Mouse (Mus musculus): ENCODE data around the gene Ccdc151. TPM values are rescaled to one million over a fixed set of nuclear protein-coding genes. Genes with fewer than 3 reads are reported as not detected.

Gene Ccdc151
- total RNA-seq, 2 experiments from 2014 or later: not detected

GRCm38 (mm10) chr9:21955570-21956281 lies 46.7 kb downstream of the Ccdc151 start, which contains the start of gene Swsap1:
Swsap1 (plus strand) TSS chr9:21955755.
- peak; percentile 99 for DNase-seq

DNA sequence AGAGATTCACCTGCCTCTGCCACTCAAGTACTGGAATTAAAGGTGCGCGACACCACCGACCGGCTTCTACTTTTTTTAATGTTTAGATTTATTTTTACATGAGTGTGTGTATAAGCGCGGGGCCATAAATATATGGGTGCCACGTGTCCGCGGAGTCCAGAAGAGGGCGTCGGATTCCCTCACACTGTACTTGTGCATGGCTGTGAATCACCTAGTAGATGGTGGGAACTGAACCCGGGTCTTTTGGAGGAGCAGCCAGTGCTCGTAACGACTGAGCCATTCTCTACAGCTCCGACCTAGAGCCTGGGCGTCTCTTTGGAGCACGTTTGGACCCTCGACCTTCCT lies 47.2 kb downstream of the Ccdc151 start:
- DNase-seq: no peak

- no peak for DNase-seq
Observed at GRCm38 (mm10) chr9:21954635-21955034, 47.8 kb downstream of the Ccdc151 start.

DNA sequence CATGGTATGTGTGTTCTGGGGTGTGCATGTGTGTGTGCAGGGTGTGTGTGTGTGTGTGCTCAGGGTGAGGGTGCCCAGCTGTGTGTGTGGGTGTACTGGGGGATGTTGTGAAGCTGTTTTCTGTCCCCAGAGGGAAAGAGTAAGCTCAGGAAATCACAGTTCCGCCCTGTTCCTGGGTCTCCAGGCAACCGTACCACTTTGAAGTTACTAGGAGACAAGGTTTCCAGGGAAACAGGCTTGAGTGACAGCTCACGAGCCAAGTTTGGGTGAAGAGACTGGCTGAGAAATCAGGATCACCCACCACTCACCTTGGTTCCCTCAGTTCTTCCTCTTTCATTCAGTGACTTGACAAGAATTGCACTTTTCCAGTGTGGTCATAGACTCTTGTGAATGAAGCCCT lies 48.8 kb downstream of the Ccdc151 start:
- no peak for DNase-seq

- no peak for DNase-seq
Observed at GRCm38 (mm10) chr9:21951977-21952376, 50.5 kb downstream of the Ccdc151 start.

DNA sequence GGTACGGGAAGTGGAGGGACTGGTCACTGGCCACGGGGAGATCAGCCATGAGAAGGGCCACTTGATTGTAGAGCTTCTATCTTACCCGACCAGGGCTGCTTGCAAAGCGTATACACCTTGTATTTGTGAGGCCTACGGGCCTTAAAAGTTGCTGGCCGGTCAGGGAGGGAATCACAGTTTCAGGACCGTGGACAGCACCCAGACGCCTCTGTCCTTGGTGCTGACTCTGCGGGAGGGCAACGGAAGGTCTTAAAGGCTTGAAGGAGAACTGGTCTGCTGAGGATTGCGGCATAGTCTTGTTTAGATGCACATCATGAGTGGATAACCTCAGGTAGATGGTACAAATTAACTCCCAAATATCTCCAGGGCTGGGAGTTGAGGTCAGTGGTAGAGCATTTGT lies 52.1 kb downstream of the Ccdc151 start:
- DNase-seq: peak; percentile 87

- DNase-seq: no peak
Observed at GRCm38 (mm10) chr9:21948790-21949189, 53.6 kb downstream of the Ccdc151 start.

DNA sequence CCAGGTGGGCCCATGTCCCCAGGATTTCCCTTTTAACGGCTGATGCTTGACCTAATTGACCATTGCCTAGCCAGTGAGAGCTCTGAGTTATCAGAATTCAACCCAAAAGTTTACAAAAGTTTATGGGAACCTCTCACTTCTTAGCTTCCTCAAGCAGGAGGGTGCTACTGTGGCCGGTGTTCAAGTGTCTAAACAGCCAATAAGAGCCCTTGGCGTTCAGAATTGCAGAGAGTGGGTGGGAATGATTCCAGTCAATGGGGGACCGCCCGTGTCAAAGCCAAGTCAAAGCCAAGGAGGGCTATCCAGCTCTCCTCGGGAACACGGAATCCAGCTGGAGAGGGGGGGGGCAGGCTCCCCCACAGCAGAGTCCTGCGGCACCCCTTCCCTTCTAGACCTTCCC lies 54.3 kb downstream of the Ccdc151 start:
- no peak for DNase-seq

GRCm38 (mm10) chr9:21947540-21948130 lies 54.8 kb downstream of the Ccdc151 start:
- no peak for DNase-seq

DNA sequence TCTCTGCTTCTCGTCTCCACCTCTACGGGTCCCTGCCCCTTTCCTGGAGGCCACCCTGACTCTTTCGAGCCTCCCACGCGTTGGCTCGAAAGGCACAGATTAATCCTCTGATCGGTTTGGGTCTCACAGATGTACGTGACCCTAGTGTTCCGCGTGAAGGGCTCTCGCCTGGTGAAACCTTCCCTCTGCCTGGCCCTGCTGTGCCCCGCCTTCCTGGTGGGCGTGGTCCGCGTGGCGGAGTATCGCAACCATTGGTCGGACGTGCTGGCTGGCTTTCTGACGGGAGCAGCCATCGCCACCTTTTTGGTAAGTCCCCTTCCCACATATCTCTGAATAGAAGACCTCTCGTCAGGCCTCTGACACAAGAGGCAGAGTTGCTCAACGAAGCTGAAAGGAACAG lies 58.2 kb downstream of the Ccdc151 start:
- DNase-seq: no peak

DNA sequence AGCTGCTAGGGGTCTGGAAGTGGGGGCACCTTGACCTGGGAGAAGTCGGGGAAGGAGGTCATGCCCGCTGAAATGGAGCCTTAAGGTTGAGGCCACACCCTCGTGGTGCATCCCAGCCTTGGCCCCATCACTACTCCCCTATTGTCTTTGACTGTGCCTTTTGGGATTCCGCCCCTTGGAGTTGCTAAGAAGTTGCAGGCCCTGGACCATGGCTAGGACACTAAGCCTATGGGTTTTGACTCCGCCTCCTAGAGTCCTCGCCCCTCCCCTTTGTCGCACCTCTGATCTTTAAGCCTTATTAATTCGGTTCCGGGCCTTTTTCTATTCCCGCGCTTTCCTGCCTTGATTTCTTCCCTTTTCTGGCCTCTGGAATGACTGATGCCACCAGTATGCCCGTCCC lies 58.8 kb downstream of the Ccdc151 start:
- no peak for DNase-seq

- no peak for DNase-seq
Observed at GRCm38 (mm10) chr9:21943046-21943445, 59.4 kb downstream of the Ccdc151 start.

Other genes starting within 250 kb of the Ccdc151 start
- gene Spc24, start 242.3 kb downstream of the Ccdc151 start, total RNA-seq (2021): 10 to 100 TPM; 37.2 to 38.4 TPM
- 10 to 100 TPM; 50.7 to 53.7 TPM for gene Kank2, start 203.9 kb downstream of the Ccdc151 start, total RNA-seq (2021)
- not detected for gene Angptl8, start 167.1 kb downstream of the Ccdc151 start, total RNA-seq (2021)
- 10 to 100 TPM; 61.4 to 70.0 TPM for gene Dock6, start 150.0 kb downstream of the Ccdc151 start, total RNA-seq (2021)
- gene Rab3d, start 84.4 kb downstream of the Ccdc151 start, total RNA-seq (2021): 10 to 100 TPM in 1 of 2 experiments, 1 to 10 TPM in 1; 8.9 to 10.3 TPM
- 1 to 10 TPM in 1 of 2 experiments, under 1 TPM in 1; 0.83 to 1.2 TPM for gene Ccdc159, start 75.2 kb downstream of the Ccdc151 start, total RNA-seq (2021)
- 10 to 100 TPM; 20.1 to 21.3 TPM for gene Tmem205, start 75.1 kb downstream of the Ccdc151 start, total RNA-seq (2021)
- 1 to 10 TPM; 3.0 to 3.1 TPM for gene Plppr2, start 65.6 kb downstream of the Ccdc151 start, total RNA-seq (2021)
- 1 to 10 TPM; 8.8 to 9.0 TPM for gene Swsap1, start 46.9 kb downstream of the Ccdc151 start, total RNA-seq (2021)
- gene Epor, start 39.1 kb downstream of the Ccdc151 start, total RNA-seq (2021): 1 to 10 TPM; 1.7 to 2.1 TPM
- gene Rgl3, start 13.2 kb downstream of the Ccdc151 start, total RNA-seq (2021): under 1 TPM; 0.71 to 0.97 TPM
- gene Prkcsh, start 172 bp upstream of the Ccdc151 start, total RNA-seq (2021): 10 to 100 TPM; 69.8 to 73.7 TPM
- under 1 TPM; 0.47 to 0.52 TPM for gene Elavl3, start 49.4 kb upstream of the Ccdc151 start, total RNA-seq (2021)
- under 1 TPM in 1 of 2 experiments, not detected in 1; 0.92 TPM for gene Gm49318, start 68.6 kb upstream of the Ccdc151 start, total RNA-seq (2021)
- 1 to 10 TPM; 8.4 to 9.0 TPM for gene Zfp653, start 68.7 kb upstream of the Ccdc151 start, total RNA-seq (2021)
- 10 to 100 TPM; 69.4 to 69.6 TPM for gene Ecsit, start 82.8 kb upstream of the Ccdc151 start, total RNA-seq (2021)
- gene Cnn1, start 96.6 kb upstream of the Ccdc151 start, total RNA-seq (2021): 10 to 100 TPM; 38.1 to 39.3 TPM
- 10 to 100 TPM; 60.1 to 63.4 TPM for gene Elof1, start 114.5 kb upstream of the Ccdc151 start, total RNA-seq (2021)
- gene Acp5, start 133.1 kb upstream of the Ccdc151 start, total RNA-seq (2021): 1 to 10 TPM in 1 of 2 experiments, under 1 TPM in 1; 0.71 to 1.6 TPM
- 10 to 100 TPM; 31.0 to 31.9 TPM for gene Pigyl, start 154.2 kb upstream of the Ccdc151 start, total RNA-seq (2021)
- gene Zfp872, start 185.5 kb upstream of the Ccdc151 start, total RNA-seq (2021): under 1 TPM; 0.14 to 0.18 TPM
- 10 to 100 TPM; 28.1 to 28.4 TPM for gene Zfp809, start 223.1 kb upstream of the Ccdc151 start, total RNA-seq (2021)

Measured in heart, postnatal 4 days (tissue).